Mouse (Mus musculus) adrenal gland, postnatal 36 days (tissue): Measurements from ENCODE around the gene Alox15. TPM values are rescaled to one million over a fixed set of nuclear protein-coding genes. Genes with fewer than 3 reads are reported as not detected.

Experiments used
- DNase-seq, 2 experiments: peaks; one replicate each; pipeline ENCODE4 v3.0.0; 2021; ENCODE audit warnings: mixed read lengths in 1 of 2
- total RNA-seq, 2 experiments: library from RNA; stranded (reverse); gene quantifications; 2 replicates each; pipeline ENCODE4 v1.2.3; 2021

Alox15 gene
- total RNA-seq, 2 experiments from 2014 or later, result 1.9 to 6.0 TPM

- DNase-seq, result peak; percentile 24 to 53
Observed at GRCm38 (mm10) chr11:70309341-70309740, 42.5 kb downstream of the Alox15 start.

- DNase-seq, result peak in 1 of 2 experiments; percentile 17
Observed at GRCm38 (mm10) chr11:70308296-70308695, 43.5 kb downstream of the Alox15 start.

GRCm38 (mm10) chr11:70306159-70306558, 45.7 kb downstream of the Alox15 start:
- DNase-seq, result peak; percentile 56 to 66

- peak in 1 of 2 experiments; percentile 11 for DNase-seq
Observed at GRCm38 (mm10) chr11:70302293-70302692, 49.5 kb downstream of the Alox15 start.

- no peak for DNase-seq
Observed at GRCm38 (mm10) chr11:70297836-70298454, 53.9 kb downstream of the Alox15 start.

GRCm38 (mm10) chr11:70297405-70297804, 54.4 kb downstream of the Alox15 start:
- DNase-seq, result no peak

Other genes with a start within 250 kb of the Alox15 start
- gene Mgl2, start 221.7 kb downstream of the Alox15 start, total RNA-seq, result 1 to 10 TPM; 2.7 to 3.4 TPM
- 1 to 10 TPM; 2.4 to 6.5 TPM for gene Clec10a, start 195.8 kb downstream of the Alox15 start, total RNA-seq
- gene Slc16a11, start 139.3 kb downstream of the Alox15 start, total RNA-seq, result under 1 TPM in 1 of 2 experiments, not detected in 1; 0.23 TPM
- gene Slc16a13, start 131.0 kb downstream of the Alox15 start, total RNA-seq, result 1 to 10 TPM; 2.7 to 3.0 TPM
- 10 to 100 TPM; 10.7 to 18.9 TPM for gene Bcl6b, start 122.2 kb downstream of the Alox15 start, total RNA-seq
- 10 to 100 TPM; 38.6 to 61.4 TPM for gene 0610010K14Rik, start 114.1 kb downstream of the Alox15 start, total RNA-seq
- gene Gm21988, start 112.2 kb downstream of the Alox15 start, total RNA-seq, result 1 to 10 TPM; 4.9 to 7.3 TPM
- 100 to 1,000 TPM; 224 to 245 TPM for gene Rnasek, start 112.2 kb downstream of the Alox15 start, total RNA-seq
- 1 to 10 TPM; 1.2 to 1.8 TPM for gene Alox12, start 96.7 kb downstream of the Alox15 start, total RNA-seq
- gene Alox12e, start 29.4 kb downstream of the Alox15 start, total RNA-seq, result not detected
- gene Pelp1, start 58.0 kb upstream of the Alox15 start, total RNA-seq, result 10 to 100 TPM; 24.6 to 26.0 TPM
- 10 to 100 TPM; 18.5 to 26.6 TPM for gene Arrb2, start 80.6 kb upstream of the Alox15 start, total RNA-seq
- 10 to 100 TPM; 20.3 to 24.4 TPM for gene Med11, start 99.9 kb upstream of the Alox15 start, total RNA-seq
- 1 to 10 TPM; 1.4 to 1.8 TPM for gene Zmynd15, start 107.4 kb upstream of the Alox15 start, total RNA-seq
- 1 to 10 TPM; 7.4 to 8.5 TPM for gene Cxcl16, start 108.0 kb upstream of the Alox15 start, total RNA-seq
- under 1 TPM in 1 of 2 experiments, not detected in 1; 0.46 TPM for gene Tm4sf5, start 153.2 kb upstream of the Alox15 start, total RNA-seq
- under 1 TPM in 1 of 2 experiments, not detected in 1; 0.66 TPM for gene Vmo1, start 162.6 kb upstream of the Alox15 start, total RNA-seq
- gene Gltpd2, start 167.2 kb upstream of the Alox15 start, total RNA-seq, result not detected
- 100 to 1,000 TPM; 282 to 297 TPM for gene Psmb6, start 173.3 kb upstream of the Alox15 start, total RNA-seq
- not detected for gene Gm40193, start 180.9 kb upstream of the Alox15 start, total RNA-seq
- 1 to 10 TPM; 8.1 to 8.6 TPM for gene Pld2, start 188.0 kb upstream of the Alox15 start, total RNA-seq
- gene Mink1, start 210.8 kb upstream of the Alox15 start, total RNA-seq, result 10 to 100 TPM; 39.2 to 42.6 TPM